Mouse (Mus musculus) layer of hippocampus, adult 18-20 months (tissue): ENCODE measurements at regions not wholly inside any gene's neighbourhood (a gene's known extent, or its start where the extent isn't known, plus 50 kb on each side); places are given as distances from the start of the nearest gene placed in this dataset.
"Not testable (repeated sequence)": the region's sequence is repeated elsewhere in the genome, so short reads cannot be mapped to it uniquely, and the experiment has no call there.

Experiments
- DNase-seq, 2 experiments: peaks; one replicate each; pipeline ENCODE4 v3.0.0; 2022; ENCODE audit warnings: low spot score in 2 of 2

GRCm38 (mm10) chr1:115033894-115034293, 650.7 kb upstream of the Cntnap5a start:
- peak; percentile 16 to 76 for DNase-seq

GRCm38 (mm10) chr1:115041701-115042100, 642.9 kb upstream of the Cntnap5a start:
- DNase-seq = not testable (repeated sequence)

- no peak for DNase-seq
These were observed 626.1 kb upstream of the Cntnap5a start for GRCm38 (mm10) chr1:115058440-115058839.
